ENCODE assay signal across 8 mouse cellular contexts in genomic region chr10:81401205-81401520, GRCm38 (mm10). TPM values are rescaled to one million over a fixed set of nuclear protein-coding genes. Genes with fewer than 3 reads are reported as not detected.
DNase-seq lines count a peak whose midpoint lies in the region; ATAC-seq and TF ChIP-seq lines count a peak whose summit lies in the region.

No protein-coding gene starts in this region.

- WGBS in liver, embryonic 11.5 days = 33% methylated on average over 10 of the region's 10 CpGs

- no peaks in the 10 kb centered on the region for H3K9me3 ChIP-seq in liver, embryonic 11.5 days (ENCODE audit: control insufficient read depth, low read length)

- H3K27me3 ChIP-seq in testis, adult 2 months (ENCODE audit: control insufficient read depth, insufficient read depth, low read length) = no peaks in the 10 kb centered on the region
- peaks cover 5% of the 10 kb centered on the region for H3K27me3 ChIP-seq in liver, embryonic 11.5 days (replicated peaks; ENCODE audit: control insufficient read depth, insufficient read depth, low read length)

- peak overlapping the region; percentile 6; the same call in 1 of the 2 replicates for H3K9ac ChIP-seq in liver, embryonic 11.5 days (ENCODE audit: low read depth, low read length)

- peak overlapping the region; percentile 48; the same call in 1 of the 2 replicates for H3K4me2 ChIP-seq in liver, embryonic 11.5 days

- H3K36me3 ChIP-seq in testis, adult 2 months (ENCODE audit: control insufficient read depth, insufficient read depth, low read length) = no peaks in the 10 kb centered on the region
- H3K36me3 ChIP-seq in liver, embryonic 11.5 days (ENCODE audit: control insufficient read depth, insufficient read depth, low read length) = peaks cover 9% of the 10 kb centered on the region; the same call in 1 of the 2 replicates

- H3K4me3 ChIP-seq in testis, adult 2 months (ENCODE audit: control insufficient read depth, low read depth, low read length) = no peak overlapping the region
- H3K4me3 ChIP-seq in liver, embryonic 11.5 days (ENCODE audit: low read depth, low read length) = no peak overlapping the region; the same call in 1 of the 2 replicates

- ATAC-seq in liver, embryonic 11.5 days (replicated peaks; ENCODE audit: low FRiP score) = no peak
- ATAC-seq in monocyte, adult 5-6 weeks (replicated peaks; ENCODE audit: insufficient number of reproducible peaks, low FRiP score, low TSS enrichment, poor library complexity, severe bottlenecking) = no peak

- DNase-seq in embryo, embryonic 10 days (ENCODE audit: low spot score) = peak; percentile 59
- no peak for DNase-seq in embryo, embryonic 9.5 days (ENCODE audit: extremely low spot score)
- no peak for DNase-seq in testis, postnatal 10 days (ENCODE audit: low spot score)
- no peak for DNase-seq in liver, embryonic 11.5 days (ENCODE audit: low spot score)
- no peak for DNase-seq in ovary, postnatal 10 days (ENCODE audit: low spot score)
- DNase-seq in gastrocnemius, postnatal 25 days = no peak

- no peak for TF ChIP-seq CTCF in testis, adult 2 months (IDR thresholded peaks at IDR 0.05; ENCODE audit: control insufficient read depth, insufficient read depth, insufficient replicate concordance, low read depth, low read length)

- H3K4me1 ChIP-seq in testis, adult 2 months (ENCODE audit: control insufficient read depth, insufficient read depth, low read length) = peaks cover 24% of the 10 kb centered on the region
- peaks cover 34% of the 10 kb centered on the region for H3K4me1 ChIP-seq in liver, embryonic 11.5 days (replicated peaks; ENCODE audit: control insufficient read depth, insufficient read depth, low read length)

- peak overlapping the region; percentile 56; the same call in 1 of the 2 replicates for H3K27ac ChIP-seq in testis, adult 2 months (ENCODE audit: control insufficient read depth, insufficient read depth, low read depth, low read length)
- peak overlapping the region; percentile 60; the same call in 1 of the 2 replicates for H3K27ac ChIP-seq in liver, embryonic 11.5 days (ENCODE audit: low read depth, low read length)

- no peak for TF ChIP-seq POLR2A in testis, adult 2 months (IDR thresholded peaks at IDR 0.05; ENCODE audit: control insufficient read depth, low read depth, low read length)

RNA-seq across cellular contexts. Expression of gene Smim24, which starts 8.3 kb away (rescaled TPM):
- 3,568 and 3,612 TPM in 2 replicates for polyA plus RNA-seq in testis, adult 2 months (2012; rRNA removed)
- polyA plus RNA-seq in liver, embryonic 11.5 days (2014; fragmentation: Nextera tagmentation; extraction: Ambion mirVana) = 3.8 and 4.5 TPM in 2 replicates
- total RNA-seq in gastrocnemius, postnatal 25 days (2021) = under 1 TPM in 1 of 2 experiments, not detected in 1; 0.67 TPM
- 3.9 to 7.9 TPM (median 6.3 TPM) in 3 replicates for total RNA-seq in monocyte, adult 5-6 weeks (2017)

RNA-seq across cellular contexts. Expression of gene Gm48552, which starts 12.4 kb away (rescaled TPM):
- 0.65 TPM in 1 of 2 replicates, not detected in the other for polyA plus RNA-seq in testis, adult 2 months (2012; rRNA removed)
- polyA plus RNA-seq in liver, embryonic 11.5 days (2014; fragmentation: Nextera tagmentation; extraction: Ambion mirVana) = 0.62 and 0.67 TPM in 2 replicates
- under 1 TPM in 1 of 2 experiments, not detected in 1; 0.59 TPM for total RNA-seq in gastrocnemius, postnatal 25 days (2021)
- not detected in 3 replicates for total RNA-seq in monocyte, adult 5-6 weeks (2017)

RNA-seq across cellular contexts. Expression of gene Gm48551, which starts 16.9 kb away (rescaled TPM):
- polyA plus RNA-seq in testis, adult 2 months (2012; rRNA removed) = 1.2 and 1.6 TPM in 2 replicates
- 1.3 and 1.9 TPM in 2 replicates for polyA plus RNA-seq in liver, embryonic 11.5 days (2014; fragmentation: Nextera tagmentation; extraction: Ambion mirVana)
- 1 to 10 TPM in 1 of 2 experiments, under 1 TPM in 1; 0.78 to 1.0 TPM for total RNA-seq in gastrocnemius, postnatal 25 days (2021)
- total RNA-seq in monocyte, adult 5-6 weeks (2017) = 2.3 to 3.7 TPM in 2 of 3 replicates, not detected in the other

RNA-seq across cellular contexts. Expression of gene Dohh, which starts 16.9 kb away (rescaled TPM):
- polyA plus RNA-seq in testis, adult 2 months (2012; rRNA removed) = 38.5 and 46.3 TPM in 2 replicates
- polyA plus RNA-seq in liver, embryonic 11.5 days (2014; fragmentation: Nextera tagmentation; extraction: Ambion mirVana) = 97.4 and 99.3 TPM in 2 replicates
- 10 to 100 TPM; 41.1 to 41.2 TPM for total RNA-seq in gastrocnemius, postnatal 25 days (2021)
- total RNA-seq in monocyte, adult 5-6 weeks (2017) = 18.6 to 22.3 TPM (median 20.9 TPM) in 3 replicates

RNA-seq across cellular contexts. Expression of gene Fzr1, which starts 22.8 kb away (rescaled TPM):
- 161 and 178 TPM in 2 replicates for polyA plus RNA-seq in testis, adult 2 months (2012; rRNA removed)
- polyA plus RNA-seq in liver, embryonic 11.5 days (2014; fragmentation: Nextera tagmentation; extraction: Ambion mirVana) = 74.0 and 75.9 TPM in 2 replicates
- 10 to 100 TPM; 13.5 to 14.0 TPM for total RNA-seq in gastrocnemius, postnatal 25 days (2021)
- 8.2 to 12.9 TPM (median 11.7 TPM) in 3 replicates for total RNA-seq in monocyte, adult 5-6 weeks (2017)
